Mouse (Mus musculus): ENCODE data around the gene Hist1h4a.

- TF ChIP-seq CTCF (conservative IDR thresholded peaks at IDR 0.05; ENCODE audit: insufficient read depth, insufficient read length, low read depth, low read length), result no peak
- no peak for TF ChIP-seq POLR2A (IDR thresholded peaks at IDR 0.05; ENCODE audit: low read depth, low read length)
Measured at GRCm38 (mm10) chr13:23745381-23746161, 15.5 kb downstream of the Hist1h4a start, which contains the start of gene Hist1h3c.
